ENCODE assay signal across 9 mouse cellular contexts in genomic region chr10:122913393-122913792, GRCm38 (mm10).
A peak's percentile ranks its signal among the peaks of the same experiment; 100 is the strongest.
DNase-seq lines count a peak whose midpoint lies in the region; ATAC-seq and TF ChIP-seq lines count a peak whose summit lies in the region.
"Had no signal": no experiment of that assay in that cellular context is flagged by ENCODE, and none has a peak within 500 bp of the region (broad histone marks: within the 10 kb centered on the region; RNA-seq: fewer than 3 reads in every experiment).

No protein-coding gene starts in this region.

- no peaks in the 10 kb centered on the region for H3K36me3 ChIP-seq in kidney, embryonic 14.5 days (ENCODE audit: control insufficient read depth, insufficient read depth, low read length)
- no peaks in the 10 kb centered on the region for H3K36me3 ChIP-seq in embryonic facial prominence, embryonic 14.5 days (ENCODE audit: control insufficient read depth, insufficient read depth, low read length)
- no peaks in the 10 kb centered on the region for H3K36me3 ChIP-seq in hindbrain, embryonic 14.5 days (replicated peaks; ENCODE audit: control insufficient read depth, insufficient read depth)
- no peaks in the 10 kb centered on the region for H3K36me3 ChIP-seq in midbrain, postnatal 0 days (ENCODE audit: insufficient read depth, low read length)

- no peaks in the 10 kb centered on the region for H3K27me3 ChIP-seq in kidney, embryonic 14.5 days (ENCODE audit: control insufficient read depth, insufficient read depth, low read length)
- no peaks in the 10 kb centered on the region for H3K27me3 ChIP-seq in embryonic facial prominence, embryonic 14.5 days (replicated peaks; ENCODE audit: control insufficient read depth, insufficient read depth, low read length)
- H3K27me3 ChIP-seq in hindbrain, embryonic 14.5 days (ENCODE audit: control insufficient read depth, insufficient read depth, low read length): no peaks in the 10 kb centered on the region
- H3K27me3 ChIP-seq in midbrain, postnatal 0 days (ENCODE audit: insufficient read depth, low read length): no peaks in the 10 kb centered on the region

- DNase-seq in kidney, adult 18-20 months: no peak
- DNase-seq in embryonic facial prominence, embryonic 14.5 days (ENCODE audit: low spot score): no peak
- peak; percentile 25 for DNase-seq in hindbrain, embryonic 14.5 days (ENCODE audit: low spot score)
- DNase-seq in midbrain, postnatal 0 days (ENCODE audit: low spot score): no peak
- no peak for DNase-seq in thymus, postnatal 25 days
- DNase-seq in cerebellum, postnatal 14 days: no peak
- DNase-seq in right cerebral cortex, postnatal 25 days: no peak

- ATAC-seq in kidney, embryonic 14.5 days (ENCODE audit: low FRiP score, low TSS enrichment): no peak
- no peak for ATAC-seq in embryonic facial prominence, embryonic 14.5 days (ENCODE audit: low read depth)
- ATAC-seq in hindbrain, embryonic 14.5 days (ENCODE audit: low FRiP score): no peak
- no peak for ATAC-seq in midbrain, postnatal 0 days (ENCODE audit: low FRiP score)

- H3K4me2 ChIP-seq in kidney, embryonic 14.5 days (replicated peaks; ENCODE audit: low read depth, low read length): no peak overlapping the region
- H3K4me2 ChIP-seq in embryonic facial prominence, embryonic 14.5 days (ENCODE audit: low read depth, low read length): peak overlapping the region; percentile 48
- no peak overlapping the region for H3K4me2 ChIP-seq in hindbrain, embryonic 14.5 days (replicated peaks)
- H3K4me2 ChIP-seq in midbrain, postnatal 0 days (ENCODE audit: low read depth, low read length, poor library complexity, severe bottlenecking): no peak overlapping the region

- H3K4me1 ChIP-seq in kidney, embryonic 14.5 days (ENCODE audit: control insufficient read depth, insufficient read depth, low read length): peaks cover 51% of the 10 kb centered on the region
- H3K4me1 ChIP-seq in embryonic facial prominence, embryonic 14.5 days (ENCODE audit: control insufficient read depth, insufficient read depth, low read length): peaks cover 62% of the 10 kb centered on the region
- H3K4me1 ChIP-seq in hindbrain, embryonic 14.5 days (replicated peaks; ENCODE audit: control insufficient read depth, insufficient read depth, low read length): peaks cover 19% of the 10 kb centered on the region
- no peaks in the 10 kb centered on the region; the same call in 1 of the 2 replicates for H3K4me1 ChIP-seq in midbrain, postnatal 0 days (ENCODE audit: insufficient read depth, low read length)

- H3K9ac ChIP-seq in kidney, embryonic 14.5 days (ENCODE audit: low read depth, low read length): no peak overlapping the region
- peak overlapping the region; percentile 40 for H3K9ac ChIP-seq in embryonic facial prominence, embryonic 14.5 days (ENCODE audit: low read depth, low read length)
- peak overlapping the region; percentile 18; the same call in 1 of the 2 replicates for H3K9ac ChIP-seq in hindbrain, embryonic 14.5 days
- 0 out of 2 replicates have a peak overlapping the region, but pooled peaks have one; percentile 19 for H3K9ac ChIP-seq in midbrain, postnatal 0 days (replicated peaks; ENCODE audit: low read length, poor library complexity, severe bottlenecking)
- H3K9ac ChIP-seq: liver, postnatal 0 days had no signal

- H3K4me3 ChIP-seq in kidney, embryonic 14.5 days (ENCODE audit: low read length): no peak overlapping the region
- peak overlapping the region; percentile 19; the same call in 1 of the 2 replicates for H3K4me3 ChIP-seq in embryonic facial prominence, embryonic 14.5 days (ENCODE audit: low read depth, low read length)
- no peak overlapping the region for H3K4me3 ChIP-seq in hindbrain, embryonic 14.5 days (replicated peaks; ENCODE audit: low read length)
- no peak overlapping the region for H3K4me3 ChIP-seq in midbrain, postnatal 0 days (ENCODE audit: low read depth, low read length)

- no peak for TF ChIP-seq CTCF in midbrain, postnatal 0 days (IDR thresholded peaks at IDR 0.05)

- H3K27ac ChIP-seq in kidney, embryonic 14.5 days (ENCODE audit: low read depth, low read length): peak overlapping the region; percentile 90
- H3K27ac ChIP-seq in embryonic facial prominence, embryonic 14.5 days (replicated peaks; ENCODE audit: low read depth, low read length): peak overlapping the region; percentile 97
- peak overlapping the region; percentile 74 for H3K27ac ChIP-seq in hindbrain, embryonic 14.5 days
- peak overlapping the region; percentile 39 for H3K27ac ChIP-seq in midbrain, postnatal 0 days (ENCODE audit: low read depth, low read length)

- 41% methylated on average over 11 of the region's 11 CpGs for WGBS in kidney, embryonic 14.5 days
- WGBS in embryonic facial prominence, embryonic 14.5 days: 18% methylated on average over 11 of the region's 11 CpGs
- 37% methylated on average over 11 of the region's 11 CpGs for WGBS in hindbrain, embryonic 14.5 days
- 33% methylated on average over 11 of the region's 11 CpGs for WGBS in midbrain, postnatal 0 days

- no peaks in the 10 kb centered on the region for H3K9me3 ChIP-seq in kidney, embryonic 14.5 days (ENCODE audit: control insufficient read depth, low read length)
- no peaks in the 10 kb centered on the region for H3K9me3 ChIP-seq in embryonic facial prominence, embryonic 14.5 days (ENCODE audit: control insufficient read depth, low read length)
- H3K9me3 ChIP-seq in hindbrain, embryonic 14.5 days (ENCODE audit: control insufficient read depth, low read length): no peaks in the 10 kb centered on the region
- no peaks in the 10 kb centered on the region for H3K9me3 ChIP-seq in midbrain, postnatal 0 days (ENCODE audit: low read length)

Comparison
In these comparisons a context has a peak if more than half of its experiments do, and no peak if none do; other contexts are left out.
1. H3K27ac ChIP-seq: peak in every context shown above with its lines; median percentile 97 in embryonic facial prominence, embryonic 14.5 days; 90 in kidney, embryonic 14.5 days; 74 in hindbrain, embryonic 14.5 days; 39 in midbrain, postnatal 0 days.